Mouse (Mus musculus) stomach, embryonic 15.5 days (tissue): ENCODE results near the gene Itpk1. TPM values are rescaled to one million over a fixed set of nuclear protein-coding genes. Genes with fewer than 3 reads are reported as not detected.

Experiments
- ATAC-seq: fragments of 200-750 bp; cut with Nextera tagmentation; 2 replicates; pipeline ENCODE4 v1.8.0; 2017; ENCODE audit warnings: low read depth, moderate number of reproducible peaks, moderate TSS enrichment; ENCODE audit not compliant: insufficient read depth, low FRiP score
- H3K27ac ChIP-seq: fragments of 300-500 bp; sonication (generic); 2 replicates; pipeline ENCODE4 v1.5.1; 2015; ENCODE audit warnings: mild to moderate bottlenecking, inconsistent platforms
- H3K27me3 ChIP-seq: fragments of 300-500 bp; sonication (generic); replicated peaks from 2 replicates; pipeline ENCODE4 v1.6.1; 2015; ENCODE audit warnings: inconsistent platforms
- H3K36me3 ChIP-seq: fragments of 300-500 bp; sonication (generic); 2 replicates; pipeline ENCODE4 v1.6.1; 2015; ENCODE audit warnings: inconsistent platforms
- H3K4me1 ChIP-seq: fragments of 300-500 bp; sonication (generic); 2 replicates; pipeline ENCODE4 v1.6.1; 2015; ENCODE audit warnings: inconsistent platforms
- H3K4me2 ChIP-seq: fragments of 300-500 bp; sonication (generic); 2 replicates; pipeline ENCODE4 v1.6.1; 2015; ENCODE audit warnings: mild to moderate bottlenecking, inconsistent platforms
- H3K4me3 ChIP-seq: fragments of 300-500 bp; sonication (generic); replicated peaks from 2 replicates; pipeline ENCODE4 v1.5.1; 2015; ENCODE audit warnings: inconsistent platforms
- H3K9ac ChIP-seq: fragments of 300-500 bp; sonication (generic); 2 replicates; pipeline ENCODE4 v1.6.1; 2015; ENCODE audit warnings: inconsistent platforms
- H3K9me3 ChIP-seq: fragments of 300-500 bp; sonication (generic); 2 replicates; pipeline ENCODE4 v1.6.1; 2016; ENCODE audit warnings: inconsistent platforms
- WGBS: fragments of 180-500 bp; shearing (Covaris S2); methylation state at CpG from one replicate; pipeline ENCODE4 v1.1.7; 2015; 5-methylcytosine and 5-hydroxymethylcytosine counted together
- polyA plus RNA-seq: library from polyadenylated mRNA; unstranded; fragments of >200 nt; fragmentation: Nextera tagmentation; extraction: Ambion mirVana; gene quantifications from 2 replicates; pipeline ENCODE4 v1.2.1, GENCODE M21; 2015

The Itpk1 gene
- polyA plus RNA-seq, 1 experiment from 2014 or later, result 20.1 TPM

- Histone ChIP-seq H3K4me1 (peaks cover 58% of the 10 kb centered on the region), H3K27me3 (no peaks in the 10 kb centered on the region), H3K27ac (no peak overlapping the region), H3K36me3 (no peaks in the 10 kb centered on the region), H3K9ac (no peak overlapping the region), H3K9me3 (no peaks in the 10 kb centered on the region), H3K4me3 (no peak overlapping the region), H3K4me2 (no peak overlapping the region)
- 47% methylated on average over 1 of the region's 1 CpGs for WGBS
- ATAC-seq, result no peak
These were observed 5.6 kb downstream of the Itpk1 start for GRCm38 (mm10) chr12:102699156-102699555.

GRCm38 (mm10) chr12:102698089-102698684, 6.5 kb downstream of the Itpk1 start:
- H3K27me3 ChIP-seq, result no peaks in the 10 kb centered on the region
- peaks cover 52% of the 10 kb centered on the region for H3K4me1 ChIP-seq
- ATAC-seq, result peak; percentile 55; the same call in 1 of the 2 replicates
- H3K4me2 ChIP-seq, result no peak overlapping the region
- H3K36me3 ChIP-seq, result no peaks in the 10 kb centered on the region
- H3K4me3 ChIP-seq, result no peak overlapping the region
- no peak overlapping the region for H3K9ac ChIP-seq
- peak overlapping the region; percentile 12; the same call in 1 of the 2 replicates for H3K27ac ChIP-seq
- 47% methylated on average over 1 of the region's 1 CpGs for WGBS
- no peaks in the 10 kb centered on the region for H3K9me3 ChIP-seq

- Histone ChIP-seq H3K9ac (no peak overlapping the region), H3K4me2 (no peak overlapping the region), H3K27ac (no peak overlapping the region), H3K27me3 (no peaks in the 10 kb centered on the region), H3K9me3 (no peaks in the 10 kb centered on the region), H3K4me1 (peaks cover 47% of the 10 kb centered on the region), H3K36me3 (no peaks in the 10 kb centered on the region), H3K4me3 (no peak overlapping the region)
- WGBS, result 76% methylated on average over 7 of the region's 7 CpGs
- ATAC-seq, result no peak
These were observed 7.3 kb downstream of the Itpk1 start for GRCm38 (mm10) chr12:102697381-102697780.

- WGBS, result 70% methylated on average over 14 of the region's 14 CpGs
- Histone ChIP-seq H3K9me3 (no peaks in the 10 kb centered on the region), H3K27ac (no peak overlapping the region), H3K4me3 (no peak overlapping the region), H3K4me1 (peaks cover 43% of the 10 kb centered on the region), H3K27me3 (no peaks in the 10 kb centered on the region), H3K9ac (no peak overlapping the region), H3K36me3 (no peaks in the 10 kb centered on the region), H3K4me2 (no peak overlapping the region)
- no peak for ATAC-seq
These were observed 7.9 kb downstream of the Itpk1 start for GRCm38 (mm10) chr12:102696635-102697354.

GRCm38 (mm10) chr12:102695369-102696239, 9.1 kb downstream of the Itpk1 start:
- Histone ChIP-seq H3K36me3 (no peaks in the 10 kb centered on the region), H3K27ac (no peak overlapping the region), H3K9me3 (no peaks in the 10 kb centered on the region), H3K4me1 (peaks cover 48% of the 10 kb centered on the region), H3K4me3 (no peak overlapping the region), H3K9ac (no peak overlapping the region), H3K27me3 (no peaks in the 10 kb centered on the region), H3K4me2 (peak overlapping the region; percentile 10; the same call in 1 of the 2 replicates)
- 68% methylated on average over 18 of the region's 18 CpGs for WGBS
- no peak for ATAC-seq

GRCm38 (mm10) chr12:102691761-102692160, 13.0 kb downstream of the Itpk1 start:
- no peaks in the 10 kb centered on the region for H3K27me3 ChIP-seq
- no peak for ATAC-seq
- no peak overlapping the region for H3K4me2 ChIP-seq
- H3K4me3 ChIP-seq, result no peak overlapping the region
- peaks cover 30% of the 10 kb centered on the region for H3K4me1 ChIP-seq
- no peaks in the 10 kb centered on the region for H3K9me3 ChIP-seq
- WGBS, result 50% methylated on average over 7 of the region's 7 CpGs
- H3K27ac ChIP-seq, result no peak overlapping the region
- no peak overlapping the region for H3K9ac ChIP-seq
- H3K36me3 ChIP-seq, result 0 out of 2 replicates have a peak, but pooled peaks cover 3% of the 10 kb centered on the region

GRCm38 (mm10) chr12:102691180-102691579, 13.6 kb downstream of the Itpk1 start:
- no peak overlapping the region for H3K9ac ChIP-seq
- no peak for ATAC-seq
- 55% methylated on average over 11 of the region's 11 CpGs for WGBS
- no peaks in the 10 kb centered on the region for H3K27me3 ChIP-seq
- 0 out of 2 replicates have a peak overlapping the region, but pooled peaks have one; percentile 37 for H3K27ac ChIP-seq
- H3K4me3 ChIP-seq, result no peak overlapping the region
- H3K36me3 ChIP-seq, result 0 out of 2 replicates have a peak, but pooled peaks cover 3% of the 10 kb centered on the region
- H3K4me2 ChIP-seq, result no peak overlapping the region
- H3K4me1 ChIP-seq, result peaks cover 24% of the 10 kb centered on the region
- no peaks in the 10 kb centered on the region for H3K9me3 ChIP-seq

- Histone ChIP-seq H3K4me3 (no peak overlapping the region), H3K27ac (no peak overlapping the region), H3K9me3 (no peaks in the 10 kb centered on the region), H3K9ac (no peak overlapping the region), H3K4me2 (no peak overlapping the region), H3K36me3 (0 out of 2 replicates have a peak, but pooled peaks cover 3% of the 10 kb centered on the region), H3K27me3 (no peaks in the 10 kb centered on the region), H3K4me1 (peaks cover 27% of the 10 kb centered on the region)
- WGBS, result 69% methylated on average over 15 of the region's 15 CpGs
- ATAC-seq, result 0 out of 2 replicates have a peak, but pooled peaks have one; percentile 37
These were observed 14.8 kb downstream of the Itpk1 start for GRCm38 (mm10) chr12:102689773-102690563.

- Histone ChIP-seq H3K27ac (no peak overlapping the region), H3K27me3 (no peaks in the 10 kb centered on the region), H3K4me2 (no peak overlapping the region), H3K36me3 (0 out of 2 replicates have a peak, but pooled peaks cover 3% of the 10 kb centered on the region), H3K9ac (no peak overlapping the region), H3K4me3 (no peak overlapping the region), H3K4me1 (peaks cover 32% of the 10 kb centered on the region), H3K9me3 (no peaks in the 10 kb centered on the region)
- 77% methylated on average over 5 of the region's 5 CpGs for WGBS
- ATAC-seq, result no peak
These were observed 18.4 kb downstream of the Itpk1 start for GRCm38 (mm10) chr12:102686321-102686720.

GRCm38 (mm10) chr12:102685523-102685931, 19.2 kb downstream of the Itpk1 start:
- Histone ChIP-seq H3K27ac (no peak overlapping the region), H3K9ac (no peak overlapping the region), H3K4me1 (peaks cover 32% of the 10 kb centered on the region), H3K36me3 (0 out of 2 replicates have a peak, but pooled peaks cover 3% of the 10 kb centered on the region), H3K4me3 (no peak overlapping the region), H3K27me3 (no peaks in the 10 kb centered on the region), H3K4me2 (no peak overlapping the region), H3K9me3 (no peaks in the 10 kb centered on the region)
- no peak for ATAC-seq
- WGBS, result 41% methylated on average over 9 of the region's 9 CpGs

GRCm38 (mm10) chr12:102684720-102685386, 19.9 kb downstream of the Itpk1 start:
- Histone ChIP-seq H3K27me3 (no peaks in the 10 kb centered on the region), H3K4me1 (peaks cover 27% of the 10 kb centered on the region), H3K27ac (no peak overlapping the region), H3K9me3 (no peaks in the 10 kb centered on the region), H3K4me2 (no peak overlapping the region), H3K9ac (no peak overlapping the region), H3K4me3 (no peak overlapping the region), H3K36me3 (0 out of 2 replicates have a peak, but pooled peaks cover 3% of the 10 kb centered on the region)
- 74% methylated on average over 3 of the region's 3 CpGs for WGBS
- no peak for ATAC-seq
